Mouse (Mus musculus) heart, adult 8-10 months (tissue): ENCODE data around the gene Atox1. TPM values are rescaled to one million over a fixed set of nuclear protein-coding genes. Genes with fewer than 3 reads are reported as not detected.
"Not testable (repeated sequence)": the region's sequence is repeated elsewhere in the genome, so short reads cannot be mapped to it uniquely, and the experiment has no call there.

ENCODE experiments used
- DNase-seq: peaks from one replicate; pipeline ENCODE4 v3.0.0; 2022; ENCODE audit warnings: low spot score
- total RNA-seq, 4 experiments: library from RNA; stranded (reverse); gene quantifications; 2 replicates each; pipeline ENCODE4 v1.2.4; 2022

Atox1 gene
- total RNA-seq, 4 experiments from 2014 or later, result 94.6 to 115 (median 104) TPM

DNA sequence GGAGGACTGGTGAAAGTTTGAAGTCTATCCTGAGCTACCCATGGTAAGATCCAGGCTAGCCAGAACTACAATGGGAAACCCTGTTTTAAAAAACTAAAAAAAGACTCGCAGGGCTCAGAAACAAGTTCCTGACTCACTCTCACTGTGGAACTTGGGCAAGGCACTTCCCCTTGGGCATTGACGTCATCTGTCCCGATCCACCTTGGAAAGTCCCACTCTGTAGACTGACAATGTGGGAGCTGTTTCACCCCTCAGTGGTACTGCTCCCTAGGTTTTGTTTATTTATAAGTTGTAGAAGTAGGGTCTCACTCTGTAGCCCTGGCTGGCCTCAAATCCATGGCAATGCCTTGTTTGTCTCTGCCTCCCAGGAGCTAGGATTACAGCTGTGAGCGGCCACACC lies 7.4 kb downstream of the Atox1 start:
- DNase-seq, result peak; percentile 66

- no peak for DNase-seq
Measured at GRCm38 (mm10) chr11:55450311-55450710, 10.7 kb downstream of the Atox1 start.

DNA sequence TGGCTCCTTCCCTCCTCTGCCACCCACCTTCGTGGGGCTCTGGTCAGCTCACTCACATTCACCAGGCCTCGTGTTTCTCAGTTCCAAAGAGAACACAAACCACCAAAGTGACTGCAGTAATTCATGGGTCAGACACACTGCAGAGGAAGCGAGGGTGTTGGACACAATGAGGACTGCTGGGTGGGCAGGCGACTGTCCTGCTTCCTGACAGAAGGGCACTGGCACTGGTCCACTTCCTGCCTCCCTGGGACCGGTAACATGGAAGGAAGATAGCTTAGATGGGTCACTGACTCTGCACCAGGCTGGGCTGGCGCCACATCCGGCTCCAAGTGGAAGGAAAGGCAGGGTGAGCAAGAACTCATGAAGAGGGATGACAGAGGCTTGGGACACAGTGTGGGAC lies 11.5 kb downstream of the Atox1 start:
- no peak for DNase-seq

GRCm38 (mm10) chr11:55446579-55446978 lies 14.5 kb downstream of the Atox1 start:
- peak; percentile 90 for DNase-seq

DNA sequence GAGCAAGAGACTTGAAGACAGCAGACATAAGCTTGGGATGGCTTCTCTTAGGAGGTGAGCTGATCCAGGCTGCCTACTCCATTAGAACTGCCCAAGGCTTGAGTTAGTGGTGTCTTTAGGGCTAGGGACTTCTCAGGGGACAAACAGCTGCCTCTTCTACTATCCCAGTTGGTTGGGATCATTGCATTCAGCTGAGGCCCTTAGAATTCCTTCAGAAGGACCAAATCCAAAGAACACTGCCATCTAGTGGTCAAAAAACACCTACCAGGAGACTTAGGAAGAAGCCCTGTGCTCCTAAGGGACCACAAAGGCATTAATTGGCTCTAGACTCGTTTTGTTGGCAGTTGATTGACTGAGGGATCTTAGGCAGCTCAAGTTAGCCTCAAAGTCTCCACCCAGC lies 16.3 kb downstream of the Atox1 start:
- peak; percentile 88 for DNase-seq

GRCm38 (mm10) chr11:55439718-55440117 lies 21.3 kb downstream of the Atox1 start:
- DNase-seq, result no peak

- no peak for DNase-seq
Measured at GRCm38 (mm10) chr11:55438031-55438430, 23.0 kb downstream of the Atox1 start.

GRCm38 (mm10) chr11:55436089-55436488 lies 24.9 kb downstream of the Atox1 start:
- no peak for DNase-seq

DNA sequence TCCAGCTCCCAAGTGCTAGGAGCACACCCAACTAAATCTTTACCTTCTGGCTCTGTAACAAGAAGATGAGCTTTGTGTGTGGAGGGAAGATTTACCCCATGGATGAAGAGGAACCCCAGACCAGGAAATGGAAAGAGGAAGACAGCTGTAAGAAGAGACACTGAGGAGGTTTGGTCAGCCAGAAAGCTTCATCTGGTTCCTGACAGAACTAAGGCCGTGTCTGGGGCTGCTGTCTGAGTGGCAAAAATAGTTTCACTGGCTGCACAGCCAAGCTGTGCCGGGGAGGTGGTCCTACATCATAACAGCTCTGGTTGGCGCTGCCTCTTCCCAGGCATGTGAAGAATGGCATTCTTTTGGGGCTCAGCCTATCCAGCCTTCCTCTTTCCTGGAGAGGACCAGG lies 28.1 kb downstream of the Atox1 start:
- no peak for DNase-seq

GRCm38 (mm10) chr11:55429973-55430372 lies 31.1 kb downstream of the Atox1 start:
- no peak for DNase-seq

DNA sequence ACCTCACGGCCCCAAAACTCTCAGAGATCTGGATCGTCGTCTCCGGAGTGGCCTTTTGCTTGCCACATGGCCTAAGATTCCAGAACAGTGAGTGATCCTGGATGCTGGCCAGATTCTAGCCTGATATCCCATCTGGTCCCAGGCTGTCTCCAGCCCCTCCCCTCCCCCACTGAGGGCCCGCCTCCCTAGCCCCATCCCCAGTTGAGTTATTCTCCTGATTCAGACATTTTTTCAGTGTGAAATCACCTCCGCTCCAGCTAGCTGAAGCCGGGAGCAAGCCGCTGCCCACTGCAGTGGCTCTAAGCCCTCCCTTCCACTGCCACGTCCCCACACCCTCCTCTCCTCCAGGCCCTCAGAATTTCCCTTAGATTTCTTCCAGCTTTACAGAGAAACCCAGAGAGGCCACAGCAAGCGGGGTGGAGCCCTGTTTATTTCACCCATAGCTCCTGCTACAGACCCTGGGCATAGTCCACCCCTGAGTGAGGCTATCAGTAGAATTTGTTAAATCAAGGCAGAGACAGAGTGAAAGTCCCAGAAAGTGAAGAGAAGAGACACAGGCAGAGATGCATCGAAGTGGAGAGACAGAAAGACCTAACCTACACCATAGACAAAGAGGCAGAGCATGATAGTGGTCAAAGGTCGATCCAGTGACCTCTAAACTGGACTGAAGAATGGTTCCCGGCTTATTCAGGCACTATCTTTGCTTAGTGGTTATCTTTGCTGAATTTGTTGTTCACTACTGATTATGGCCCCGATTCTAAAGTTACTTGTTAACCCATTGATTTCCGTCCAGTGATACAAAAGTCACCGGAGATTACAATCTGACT lies 32.6 kb downstream of the Atox1 start:
- DNase-seq, result peak; percentile 88

- no peak for DNase-seq
Measured at GRCm38 (mm10) chr11:55424746-55425360, 36.2 kb downstream of the Atox1 start.

- no peak for DNase-seq
Measured at GRCm38 (mm10) chr11:55423756-55424155, 37.3 kb downstream of the Atox1 start.

- no peak for DNase-seq
Measured at GRCm38 (mm10) chr11:55422978-55423377, 38.1 kb downstream of the Atox1 start, which contains the start of gene Sparc. Gene Sparc (minus strand): TSS chr11:55423183.

DNA sequence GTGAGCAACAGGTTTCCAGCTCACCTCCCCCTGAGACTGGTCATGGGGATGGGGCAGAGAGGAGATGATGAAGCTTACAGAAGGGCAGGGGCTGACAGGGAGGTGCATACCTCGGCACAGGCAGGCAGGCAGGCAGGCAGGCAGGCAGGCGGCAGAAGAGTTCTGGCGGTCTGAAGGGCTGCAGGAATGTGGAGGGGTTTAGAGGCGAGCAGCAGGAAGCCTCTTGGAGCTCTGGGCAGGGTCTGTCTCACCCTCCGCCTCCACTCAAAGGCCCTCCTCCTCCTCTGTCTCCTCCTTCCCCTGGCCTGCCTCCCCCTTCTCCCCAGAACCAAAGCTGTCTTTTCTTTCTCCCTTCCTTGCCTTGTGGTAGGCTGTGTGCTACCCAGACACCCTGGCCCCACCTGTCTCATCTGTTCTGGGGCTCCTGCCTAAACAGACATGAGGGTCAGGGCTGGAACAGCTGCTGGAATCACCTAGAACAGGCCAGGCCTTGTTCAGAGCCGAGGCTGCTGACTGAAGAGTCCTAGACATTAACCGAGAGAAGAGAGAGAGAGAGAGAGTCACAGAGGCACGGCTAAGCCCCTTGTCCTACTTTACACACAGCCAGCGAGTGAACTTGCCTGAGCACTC lies 41.2 kb downstream of the Atox1 start:
- DNase-seq, result peak; percentile 81

- DNase-seq, result no peak
Measured at GRCm38 (mm10) chr11:55419296-55419677, 41.8 kb downstream of the Atox1 start.

GRCm38 (mm10) chr11:55418704-55419061 lies 42.4 kb downstream of the Atox1 start:
- no peak for DNase-seq

DNA sequence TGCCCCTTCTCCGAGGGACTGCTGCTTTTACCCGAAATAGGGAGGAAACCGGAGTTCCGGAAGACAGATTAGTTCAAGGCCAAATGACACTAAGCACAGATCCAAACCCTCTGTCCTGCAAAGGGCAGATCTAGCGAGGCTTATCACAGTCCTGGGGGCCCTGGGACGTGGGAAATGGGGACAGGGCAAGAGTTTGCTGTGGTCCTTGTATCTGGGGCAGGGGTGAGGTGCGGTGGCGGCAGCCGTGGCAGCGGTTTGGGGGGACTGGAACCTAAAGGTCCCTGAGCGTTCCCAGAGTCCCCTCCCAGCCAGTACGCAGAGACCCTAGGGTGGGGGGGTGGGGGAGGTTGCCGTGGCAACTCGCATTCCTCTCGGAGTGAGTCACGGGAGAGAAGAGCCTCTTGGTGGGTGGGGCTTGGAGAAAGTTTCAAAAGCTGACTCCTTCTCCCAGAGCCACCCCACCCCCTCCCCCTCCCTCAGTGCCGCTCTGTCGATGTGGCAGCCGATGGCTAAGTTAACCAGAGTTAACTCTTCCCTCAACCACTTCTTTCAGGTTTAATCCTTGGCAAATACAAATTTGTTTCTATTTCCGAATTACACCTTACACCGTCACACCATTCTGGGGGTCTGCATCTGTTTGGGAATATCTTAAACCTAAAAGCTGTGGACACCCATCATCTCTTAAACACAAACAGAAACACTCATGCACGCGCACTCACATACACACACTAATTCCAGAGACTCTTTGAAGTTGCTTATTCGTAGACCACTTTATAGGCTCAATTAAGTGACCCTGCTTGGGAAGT lies 42.9 kb downstream of the Atox1 start:
- peak; percentile 71 for DNase-seq

DNA sequence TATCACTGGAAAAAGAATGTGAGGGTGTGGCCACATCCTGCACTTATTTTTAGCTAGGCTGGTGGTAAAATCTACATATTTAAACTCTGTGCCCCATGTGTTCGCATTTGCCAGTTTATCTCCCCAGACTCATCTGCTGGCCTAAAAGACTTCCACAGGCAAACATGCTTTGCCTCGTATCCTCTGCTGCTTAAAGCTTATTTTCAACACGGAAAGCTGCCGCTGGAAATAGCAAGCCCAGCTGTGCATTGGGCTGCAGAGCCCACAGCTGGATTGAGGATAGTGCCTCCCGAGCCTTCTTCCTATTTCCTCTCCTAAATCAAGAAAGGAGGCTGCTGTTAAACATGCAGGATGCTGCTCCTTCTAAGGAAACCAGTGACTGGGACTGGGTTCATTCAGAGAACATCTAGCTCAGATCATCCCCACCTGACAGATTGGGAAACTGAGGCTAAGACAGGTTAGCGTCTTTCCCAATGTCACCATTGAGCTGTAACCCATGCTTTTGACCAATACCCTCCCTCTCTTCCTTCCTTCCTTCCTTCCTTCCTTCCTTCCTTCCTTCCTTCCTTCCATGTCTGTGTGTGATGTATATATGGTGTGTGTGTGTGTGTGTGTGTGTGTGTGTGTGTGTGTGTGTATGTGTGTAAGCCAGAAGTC lies 44.3 kb downstream of the Atox1 start:
- DNase-seq, result no peak

DNA sequence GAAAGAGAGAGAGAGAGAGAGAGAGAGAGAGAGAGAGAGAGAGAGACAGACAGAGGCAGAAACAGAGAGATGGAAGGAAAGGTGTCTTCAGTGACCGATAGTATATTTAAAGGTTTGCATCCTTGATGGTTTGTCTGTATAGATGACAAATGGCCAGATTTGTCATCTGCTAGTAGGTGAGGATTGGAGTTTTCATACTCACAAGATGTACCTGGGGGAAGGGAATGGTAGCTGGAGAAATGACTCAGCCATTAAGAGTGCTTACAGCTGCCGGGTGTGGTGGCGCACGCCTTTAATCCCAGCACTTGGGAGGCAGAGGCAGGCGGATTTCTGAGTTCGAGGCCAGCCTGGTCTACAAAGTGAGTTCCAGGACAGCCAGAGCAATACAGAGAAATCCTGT lies 45.3 kb downstream of the Atox1 start:
- DNase-seq, result not testable (repeated sequence)

DNA sequence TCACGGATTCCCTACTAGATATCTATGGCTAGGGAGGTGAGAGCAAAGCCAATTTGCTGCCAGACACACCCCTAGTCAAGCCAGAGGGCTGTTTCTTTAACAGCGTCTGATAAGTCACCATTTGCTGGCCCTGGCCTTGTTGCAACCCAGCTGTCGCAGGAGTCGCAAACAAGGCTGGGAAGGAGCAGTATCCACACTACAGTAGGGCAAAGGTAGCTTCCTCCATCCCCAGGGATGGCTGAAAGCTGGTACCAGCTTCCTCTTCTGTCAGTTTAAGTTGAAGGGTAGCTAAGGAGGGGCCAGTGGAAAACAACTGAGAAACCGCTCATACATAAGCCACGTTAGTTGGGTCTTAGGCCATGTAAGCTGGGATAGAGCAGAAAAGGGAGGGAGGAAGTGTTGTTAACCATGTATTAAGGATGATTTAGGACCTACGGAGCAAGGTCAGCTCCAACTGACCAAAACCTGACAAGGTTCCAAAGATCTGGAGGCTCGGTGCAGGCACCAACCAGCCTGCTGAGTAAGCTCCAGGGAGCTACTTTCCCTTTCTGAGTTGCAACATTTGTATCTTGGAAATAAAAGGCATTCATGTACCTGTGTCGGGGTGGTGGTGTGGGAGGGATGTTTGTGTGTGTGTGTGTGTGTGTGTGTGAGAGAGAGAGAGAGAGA lies 45.9 kb downstream of the Atox1 start:
- no peak for DNase-seq
